Mouse (Mus musculus) heart, embryonic 11.5 days (tissue): ENCODE data around the gene Ppp2r1b. TPM values are rescaled to one million over a fixed set of nuclear protein-coding genes. Genes with fewer than 3 reads are reported as not detected.

ENCODE experiments used
- ATAC-seq: fragments of 200-750 bp; cut with Nextera tagmentation; replicated peaks from 2 replicates; pipeline ENCODE4 v1.8.0; 2017; ENCODE audit warnings: moderate library complexity; ENCODE audit not compliant: insufficient number of reproducible peaks, low FRiP score, low TSS enrichment
- H3K27ac ChIP-seq: fragments of 300-500 bp; sonication (generic); 2 replicates; pipeline ENCODE4 v1.5.1; 2014; ENCODE audit warnings: mild to moderate bottlenecking, low read depth, low read length
- H3K27me3 ChIP-seq: fragments of 300-500 bp; sonication (generic); 2 replicates; pipeline ENCODE4 v1.6.1; 2014; ENCODE audit warnings: mild to moderate bottlenecking, low read length, mixed read lengths; ENCODE audit not compliant: control insufficient read depth, insufficient read depth
- H3K36me3 ChIP-seq: fragments of 300-500 bp; sonication (generic); 2 replicates; pipeline ENCODE4 v1.6.1; 2014; ENCODE audit warnings: mild to moderate bottlenecking, low read length, moderate library complexity, mixed read lengths; ENCODE audit not compliant: control insufficient read depth, insufficient read depth
- H3K4me1 ChIP-seq: fragments of 300-500 bp; sonication (generic); 2 replicates; pipeline ENCODE4 v1.6.1; 2014; ENCODE audit warnings: low read length; ENCODE audit not compliant: control insufficient read depth, insufficient read depth
- H3K4me2 ChIP-seq: fragments of 300-500 bp; sonication (generic); 2 replicates; pipeline ENCODE4 v1.6.1; 2014; ENCODE audit warnings: mild to moderate bottlenecking, moderate library complexity
- H3K4me3 ChIP-seq: fragments of 300-500 bp; sonication (generic); 2 replicates; pipeline ENCODE4 v1.5.1; 2014; ENCODE audit warnings: low read depth, low read length
- H3K9ac ChIP-seq: fragments of 300-500 bp; sonication (generic); 2 replicates; pipeline ENCODE4 v1.6.1; 2014; ENCODE audit warnings: mild to moderate bottlenecking, low read depth, low read length, moderate library complexity
- H3K9me3 ChIP-seq: fragments of 300-500 bp; sonication (generic); replicated peaks from 2 replicates; pipeline ENCODE4 v1.6.1; 2016; ENCODE audit warnings: low read length; ENCODE audit not compliant: control insufficient read depth
- WGBS: fragments of 180-500 bp; shearing (Covaris S2); extraction: QIAGEN DNeasy Blood & Tissue Kit; methylation state at CpG from one replicate; pipeline ENCODE4 v1.1.7; 2014; ENCODE audit not compliant: insufficient replicate concordance; 5-methylcytosine and 5-hydroxymethylcytosine counted together
- polyA plus RNA-seq: library from polyadenylated mRNA; unstranded; fragments of >200 nt; fragmentation: Nextera tagmentation; extraction: Ambion mirVana; gene quantifications from 2 replicates; pipeline ENCODE4 v1.2.1, GENCODE M21; 2014

The Ppp2r1b gene
- polyA plus RNA-seq, 1 experiment from 2014 or later: 63.1 TPM

- no peak overlapping the region for H3K4me2 ChIP-seq
- H3K4me3 ChIP-seq: no peak overlapping the region
- no peak overlapping the region for H3K27ac ChIP-seq
- peaks cover 9% of the 10 kb centered on the region; the same call in 1 of the 2 replicates for H3K4me1 ChIP-seq
- ATAC-seq: no peak
- H3K9me3 ChIP-seq: no peaks in the 10 kb centered on the region
- no peaks in the 10 kb centered on the region for H3K27me3 ChIP-seq
- H3K36me3 ChIP-seq: 0 out of 2 replicates have a peak, but pooled peaks cover 3% of the 10 kb centered on the region
- WGBS: 79% methylated on average over 3 of the region's 3 CpGs
- no peak overlapping the region for H3K9ac ChIP-seq
These were observed 45.5 kb downstream of the Ppp2r1b start for GRCm38 (mm10) chr9:50890494-50891090.

- no peak for ATAC-seq
- H3K9ac ChIP-seq: no peak overlapping the region
- H3K27ac ChIP-seq: no peak overlapping the region
- no peaks in the 10 kb centered on the region for H3K9me3 ChIP-seq
- H3K4me2 ChIP-seq: no peak overlapping the region
- no peaks in the 10 kb centered on the region for H3K27me3 ChIP-seq
- H3K36me3 ChIP-seq: peaks cover 7% of the 10 kb centered on the region; the same call in 1 of the 2 replicates
- WGBS: 84% methylated on average over 4 of the region's 4 CpGs
- H3K4me3 ChIP-seq: no peak overlapping the region
- H3K4me1 ChIP-seq: peaks cover under 1% of the 10 kb centered on the region; the same call in 1 of the 2 replicates
These were observed 48.6 kb downstream of the Ppp2r1b start for GRCm38 (mm10) chr9:50893665-50894064.

DNA sequence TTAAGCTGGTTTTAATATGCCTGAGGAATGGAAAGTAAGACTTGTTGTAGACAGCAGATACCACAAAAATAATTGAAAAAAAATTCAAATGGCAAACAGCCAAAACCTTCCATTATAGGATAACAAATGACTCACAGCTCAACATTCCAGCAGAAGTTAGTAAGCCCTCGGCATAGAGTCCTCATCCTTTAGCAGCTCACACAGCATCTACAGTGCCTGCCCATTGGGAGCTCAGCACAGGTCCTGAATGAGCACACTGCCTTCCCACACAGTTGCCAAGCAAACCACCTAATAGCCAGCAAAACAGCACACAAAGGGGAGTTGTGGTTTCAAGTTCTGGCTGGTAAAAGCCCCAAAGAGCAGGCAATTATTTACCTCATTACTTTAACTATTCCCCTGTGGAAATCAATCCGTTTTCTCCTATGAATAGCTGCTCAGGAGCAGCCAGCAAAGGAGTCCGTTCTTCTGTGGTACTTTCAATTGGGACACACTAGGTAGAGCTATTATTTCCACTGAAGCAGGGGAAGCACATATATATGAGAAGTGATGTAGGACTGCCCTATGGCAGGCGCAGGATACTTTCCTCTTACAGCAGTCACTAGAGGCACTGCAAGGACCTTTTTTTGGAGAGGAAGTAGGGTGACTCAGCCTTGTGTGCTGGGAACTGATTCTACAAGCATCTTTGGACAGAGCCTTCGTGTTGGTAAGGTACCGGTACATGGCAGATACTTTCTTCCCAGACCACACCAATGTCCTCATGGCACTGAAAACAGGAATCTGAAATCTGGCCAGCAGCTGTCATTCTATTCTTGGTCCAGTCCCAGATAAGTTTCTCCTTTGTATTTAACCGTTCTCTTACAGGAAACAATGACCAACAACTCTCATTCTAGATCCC is 55.2 kb downstream of the Ppp2r1b start:
- no peaks in the 10 kb centered on the region for H3K9me3 ChIP-seq
- H3K9ac ChIP-seq: no peak overlapping the region
- no peak for ATAC-seq
- H3K36me3 ChIP-seq: peaks cover 4% of the 10 kb centered on the region; the same call in 1 of the 2 replicates
- no peaks in the 10 kb centered on the region for H3K27me3 ChIP-seq
- peak overlapping the region; percentile 5; the same call in 1 of the 2 replicates for H3K27ac ChIP-seq
- no peak overlapping the region for H3K4me3 ChIP-seq
- peaks cover 5% of the 10 kb centered on the region; the same call in 1 of the 2 replicates for H3K4me1 ChIP-seq
- WGBS: 63% methylated on average over 7 of the region's 7 CpGs
- H3K4me2 ChIP-seq: no peak overlapping the region

- H3K36me3 ChIP-seq: no peaks in the 10 kb centered on the region
- 62% methylated on average over 6 of the region's 6 CpGs for WGBS
- H3K4me1 ChIP-seq: peaks cover 5% of the 10 kb centered on the region; the same call in 1 of the 2 replicates
- H3K4me3 ChIP-seq: no peak overlapping the region
- ATAC-seq: no peak
- H3K9ac ChIP-seq: no peak overlapping the region
- no peak overlapping the region for H3K4me2 ChIP-seq
- H3K27me3 ChIP-seq: no peaks in the 10 kb centered on the region
- H3K9me3 ChIP-seq: no peaks in the 10 kb centered on the region
- H3K27ac ChIP-seq: no peak overlapping the region
These were observed 59.2 kb downstream of the Ppp2r1b start for GRCm38 (mm10) chr9:50904196-50904847.

GRCm38 (mm10) chr9:50905321-50905720 is 60.2 kb downstream of the Ppp2r1b start:
- H3K36me3 ChIP-seq: no peaks in the 10 kb centered on the region
- no peak overlapping the region for H3K4me2 ChIP-seq
- no peak for ATAC-seq
- H3K27me3 ChIP-seq: no peaks in the 10 kb centered on the region
- H3K4me1 ChIP-seq: peaks cover 2% of the 10 kb centered on the region; the same call in 1 of the 2 replicates
- no peak overlapping the region for H3K4me3 ChIP-seq
- H3K9ac ChIP-seq: no peak overlapping the region
- H3K27ac ChIP-seq: no peak overlapping the region
- no peaks in the 10 kb centered on the region for H3K9me3 ChIP-seq
- WGBS: 68% methylated on average over 3 of the region's 3 CpGs

GRCm38 (mm10) chr9:50911861-50912515 is 66.9 kb downstream of the Ppp2r1b start:
- 0 out of 2 replicates have a peak, but pooled peaks cover 5% of the 10 kb centered on the region for H3K4me1 ChIP-seq
- no peak overlapping the region for H3K4me3 ChIP-seq
- H3K27ac ChIP-seq: no peak overlapping the region
- WGBS: 61% methylated on average over 7 of the region's 7 CpGs
- no peak overlapping the region for H3K4me2 ChIP-seq
- no peak overlapping the region for H3K9ac ChIP-seq
- H3K27me3 ChIP-seq: no peaks in the 10 kb centered on the region
- H3K9me3 ChIP-seq: no peaks in the 10 kb centered on the region
- no peak for ATAC-seq
- no peaks in the 10 kb centered on the region for H3K36me3 ChIP-seq

GRCm38 (mm10) chr9:50918131-50918530 is 73.0 kb downstream of the Ppp2r1b start:
- H3K9me3 ChIP-seq: no peaks in the 10 kb centered on the region
- H3K4me1 ChIP-seq: no peaks in the 10 kb centered on the region
- H3K9ac ChIP-seq: no peak overlapping the region
- H3K4me3 ChIP-seq: no peak overlapping the region
- 78% methylated on average over 3 of the region's 3 CpGs for WGBS
- no peak overlapping the region for H3K4me2 ChIP-seq
- no peaks in the 10 kb centered on the region for H3K27me3 ChIP-seq
- no peak overlapping the region for H3K27ac ChIP-seq
- ATAC-seq: no peak
- H3K36me3 ChIP-seq: no peaks in the 10 kb centered on the region

DNA sequence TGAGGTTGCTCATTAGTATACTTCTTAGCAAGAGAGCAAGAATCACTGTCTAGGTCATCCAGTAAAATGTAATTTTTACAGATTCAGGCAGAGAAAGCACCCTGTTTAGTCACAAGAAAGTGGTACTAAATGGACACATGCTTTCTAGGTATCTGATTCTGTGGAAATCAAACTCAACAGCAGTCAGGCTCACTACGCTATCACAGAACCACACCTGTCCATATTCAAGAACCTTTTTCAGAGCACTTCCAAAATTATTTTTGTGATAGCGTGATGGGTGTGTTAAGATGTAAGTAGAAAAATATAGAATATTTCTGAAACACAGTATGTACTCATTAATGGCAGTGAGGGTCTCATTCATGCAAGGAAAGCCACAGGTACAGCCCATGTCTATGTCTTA is 74.5 kb downstream of the Ppp2r1b start:
- Histone ChIP-seq H3K4me2 (no peak overlapping the region), H3K4me3 (no peak overlapping the region), H3K27me3 (no peaks in the 10 kb centered on the region), H3K36me3 (no peaks in the 10 kb centered on the region), H3K27ac (no peak overlapping the region), H3K9ac (no peak overlapping the region), H3K9me3 (no peaks in the 10 kb centered on the region), H3K4me1 (peaks cover 1% of the 10 kb centered on the region; the same call in 1 of the 2 replicates)
- WGBS: 88% methylated on average over 2 of the region's 2 CpGs
- no peak for ATAC-seq
